Mouse (Mus musculus): ENCODE measurements around the gene Tex21.

GRCm38 (mm10) chr12:76282532-76283173 is 36.1 kb upstream of the Tex21 start:
- TF ChIP-seq CTCF (IDR thresholded peaks at IDR 0.05; ENCODE audit: borderline replicate concordance, control insufficient read depth, extremely low read depth, insufficient read depth, low read length, poor library complexity) (no peak), POLR2A (IDR thresholded peaks at IDR 0.05; ENCODE audit: control insufficient read depth, extremely low read depth, insufficient read depth, low read length, poor library complexity) (no peak)
